Mouse (Mus musculus) heart, postnatal 0 days (tissue): ENCODE results near the gene Cipc.

ENCODE experiments used
- CTCF ChIP-seq: IDR thresholded peaks from 2 replicates; pipeline ENCODE4 v1.5.1; 2016; ENCODE audit warnings: antibody characterized with exemption, control low read depth, low read depth
- EP300 ChIP-seq: IDR thresholded peaks from 2 replicates; pipeline ENCODE4 v1.6.1; 2016; ENCODE audit warnings: antibody characterized with exemption, low read depth

- TF ChIP-seq CTCF (no peak), EP300 (no peak)
Measured at GRCm38 (mm10) chr12:86941734-86942486, 4.9 kb upstream of the Cipc start.
